Mouse (Mus musculus) ES-E14 (cell line): ENCODE measurements around the gene Ptpre. TPM values are rescaled to one million over a fixed set of nuclear protein-coding genes. Genes with fewer than 3 reads are reported as not detected.

Experiments used
- DNase-seq: peaks from one replicate; pipeline ENCODE4 v3.0.0-alpha.2; 2013; ENCODE audit warnings: low read depth, low spot score
- H3K27ac ChIP-seq: 2 replicates; pipeline ENCODE4 v1.5.1; 2012; ENCODE audit warnings: low read depth, mild to moderate bottlenecking, low read length, moderate library complexity, mixed read lengths; ENCODE audit not compliant: poor library complexity, insufficient read depth, severe bottlenecking
- H3K36me3 ChIP-seq: 2 replicates; pipeline ENCODE4 v1.6.1; 2012; ENCODE audit warnings: mild to moderate bottlenecking, low read length, moderate library complexity, mixed read lengths; ENCODE audit not compliant: control insufficient read depth, poor library complexity, insufficient read depth, severe bottlenecking
- H3K4me1 ChIP-seq, 2 experiments: fragments of 150-350 bp in 1 of 2; sonication (generic) in 1 of 2; 2 replicates each; pipeline ENCODE4 v1.6.1; 2012; ENCODE audit warnings: low read length in 2 of 2, mild to moderate bottlenecking in 1 of 2, mixed read lengths in 1 of 2; ENCODE audit not compliant: control insufficient read depth in 2 of 2, insufficient read depth in 2 of 2, poor library complexity in 1 of 2
- H3K4me3 ChIP-seq, 2 experiments: fragments of 150-350 bp in 1 of 2; sonication (generic) in 1 of 2; 2 replicates each; pipeline ENCODE4 v1.5.1; 2012; ENCODE audit warnings: low read length in 2 of 2, low read depth in 1 of 2, mild to moderate bottlenecking in 1 of 2, mixed read lengths in 1 of 2; ENCODE audit not compliant: insufficient read depth in 1 of 2, poor library complexity in 1 of 2, severe bottlenecking in 1 of 2
- H3K9ac ChIP-seq: 2 replicates; pipeline ENCODE4 v1.6.1; 2012; ENCODE audit warnings: low read depth, mild to moderate bottlenecking, low read length, mixed read lengths; ENCODE audit not compliant: poor library complexity, insufficient read depth, severe bottlenecking
- H3K9me3 ChIP-seq: fragments of 150-350 bp; sonication (generic); 2 replicates; pipeline ENCODE4 v1.6.1; 2012; ENCODE audit warnings: low read depth, mild to moderate bottlenecking, low read length; ENCODE audit not compliant: control insufficient read depth, insufficient read depth
- CHD2 ChIP-seq: IDR thresholded peaks from 2 replicates; pipeline ENCODE4 v1.6.1; 2014; ENCODE audit warnings: mild to moderate bottlenecking, low read depth, low read length, inconsistent platforms
- HCFC1 ChIP-seq: IDR thresholded peaks from 2 replicates; pipeline ENCODE4 v1.6.1; 2012; ENCODE audit warnings: low read length, inconsistent platforms, borderline replicate concordance; ENCODE audit not compliant: insufficient read depth
- MAFK ChIP-seq: IDR thresholded peaks from 2 replicates; pipeline ENCODE4 v1.6.1; 2014; ENCODE audit warnings: mild to moderate bottlenecking, low read depth, low read length, inconsistent platforms; ENCODE audit not compliant: insufficient read depth
- ZC3H11A ChIP-seq: IDR thresholded peaks from 2 replicates; pipeline ENCODE4 v1.6.1; 2012; ENCODE audit warnings: low read depth, mild to moderate bottlenecking, inconsistent platforms, low read length, borderline replicate concordance
- ZNF384 ChIP-seq: IDR thresholded peaks from 2 replicates; pipeline ENCODE4 v1.6.1; 2012; ENCODE audit warnings: low read depth, low read length, inconsistent platforms
- in situ Hi-C, 2 experiments: fragments of 600-800 bp; cut with MboI; formaldehyde crosslinking; loops; one replicate each; pipeline ENCODE4 v1.15.1; 2025; ENCODE audit warnings: low sequenced_read_pairs in 2 of 2, inconsistent platforms in 1 of 2; ENCODE audit not compliant: unreplicated experiment in 2 of 2
- total RNA-seq: library from RNA; depleted of rRNA; stranded (reverse); fragments of 300-350 nt; gene quantifications from 2 replicates; pipeline ENCODE4 v1.2.3, GENCODE M21; 2012

The Ptpre gene
- total RNA-seq, 1 experiment: 1.1 TPM

- Histone ChIP-seq H3K9ac (no peak overlapping the region), H3K9me3 (no peaks in the 10 kb centered on the region), H3K27ac (no peak overlapping the region), H3K36me3 (peaks cover 3% of the 10 kb centered on the region), H3K4me3 (no peak overlapping the region; a peak in 1 of 4 replicates), H3K4me1 (peaks cover 4 to 6% of the 10 kb centered on the region in 2 experiments; a peak in 2 of 4 replicates)
- TF ChIP-seq HCFC1: no peak
- no peak for TF ChIP-seq ZNF384
- no peak for TF ChIP-seq CHD2
- no peak for TF ChIP-seq ZC3H11A
- TF ChIP-seq MAFK: no peak
- in situ Hi-C loops: no loop called here
- DNase-seq: no peak
Observed at GRCm38 (mm10) chr7:135713326-135713725, 176.0 kb downstream of the Ptpre start.

- no peaks in the 10 kb centered on the region for H3K9me3 ChIP-seq
- peak overlapping the region; percentile 96; the same call in 1 of the 2 replicates for H3K9ac ChIP-seq
- TF ChIP-seq HCFC1 (no peak), ZC3H11A (no peak), ZNF384 (no peak), MAFK (no peak), CHD2 (no peak)
- H3K27ac ChIP-seq: no peak overlapping the region
- no peak for DNase-seq
- H3K4me3 ChIP-seq: peak overlapping the region; percentile 81 to 94
- in situ Hi-C loops: no loop called here
- peaks cover 4 to 6% of the 10 kb centered on the region in 2 experiments; a peak in 2 of 4 replicates for H3K4me1 ChIP-seq
- H3K36me3 ChIP-seq: peaks cover 3% of the 10 kb centered on the region
Observed at GRCm38 (mm10) chr7:135715166-135715565, 177.9 kb downstream of the Ptpre start.

- H3K4me3 ChIP-seq: peak within 1 kb of the TSS; percentile 81 to 94
- no peaks in the 10 kb centered on the region for H3K9me3 ChIP-seq
- DNase-seq: peak; percentile 22
- peak within 1 kb of the TSS; percentile 61; the same call in 1 of the 2 replicates for H3K27ac ChIP-seq
- in situ Hi-C loops: no loop called here
- peaks cover 3% of the 10 kb centered on the region; the same call in 1 of the 2 replicates for H3K36me3 ChIP-seq
- peak within 1 kb of the TSS; percentile 96 for H3K9ac ChIP-seq
- TF ChIP-seq ZNF384 (no peak), MAFK (no peak), CHD2 (no peak)
- H3K4me1 ChIP-seq: peaks cover 4 to 6% of the 10 kb centered on the region in 2 experiments; a peak in 2 of 4 replicates
Observed at GRCm38 (mm10) chr7:135715642-135716444, 178.6 kb downstream of the Ptpre start, which contains the start of gene Mki67. Gene Mki67, minus strand, starts transcription at chr7:135716361.

- peaks cover 4 to 6% of the 10 kb centered on the region in 2 experiments; a peak in 2 of 4 replicates for H3K4me1 ChIP-seq
- H3K36me3 ChIP-seq: peaks cover 3% of the 10 kb centered on the region; the same call in 1 of the 2 replicates
- peak overlapping the region; percentile 50; the same call in 1 of the 2 replicates for H3K9ac ChIP-seq
- no peaks in the 10 kb centered on the region for H3K9me3 ChIP-seq
- DNase-seq: peak; percentile 75
- H3K27ac ChIP-seq: no peak overlapping the region
- in situ Hi-C loops: no loop called here
- H3K4me3 ChIP-seq: peak overlapping the region; percentile 81 to 94; a peak in 3 of 4 replicates
- TF ChIP-seq MAFK: peak; percentile 79
- no peak for TF ChIP-seq HCFC1
Observed at GRCm38 (mm10) chr7:135716445-135716877, 179.2 kb downstream of the Ptpre start.
